Mouse (Mus musculus): Measurements from ENCODE around the gene Cenpm. TPM values are rescaled to one million over a fixed set of nuclear protein-coding genes. Genes with fewer than 3 reads are reported as not detected.

The Cenpm gene
- polyA plus RNA-seq, 2 experiments: 39.4 to 57.7 TPM

DNA sequence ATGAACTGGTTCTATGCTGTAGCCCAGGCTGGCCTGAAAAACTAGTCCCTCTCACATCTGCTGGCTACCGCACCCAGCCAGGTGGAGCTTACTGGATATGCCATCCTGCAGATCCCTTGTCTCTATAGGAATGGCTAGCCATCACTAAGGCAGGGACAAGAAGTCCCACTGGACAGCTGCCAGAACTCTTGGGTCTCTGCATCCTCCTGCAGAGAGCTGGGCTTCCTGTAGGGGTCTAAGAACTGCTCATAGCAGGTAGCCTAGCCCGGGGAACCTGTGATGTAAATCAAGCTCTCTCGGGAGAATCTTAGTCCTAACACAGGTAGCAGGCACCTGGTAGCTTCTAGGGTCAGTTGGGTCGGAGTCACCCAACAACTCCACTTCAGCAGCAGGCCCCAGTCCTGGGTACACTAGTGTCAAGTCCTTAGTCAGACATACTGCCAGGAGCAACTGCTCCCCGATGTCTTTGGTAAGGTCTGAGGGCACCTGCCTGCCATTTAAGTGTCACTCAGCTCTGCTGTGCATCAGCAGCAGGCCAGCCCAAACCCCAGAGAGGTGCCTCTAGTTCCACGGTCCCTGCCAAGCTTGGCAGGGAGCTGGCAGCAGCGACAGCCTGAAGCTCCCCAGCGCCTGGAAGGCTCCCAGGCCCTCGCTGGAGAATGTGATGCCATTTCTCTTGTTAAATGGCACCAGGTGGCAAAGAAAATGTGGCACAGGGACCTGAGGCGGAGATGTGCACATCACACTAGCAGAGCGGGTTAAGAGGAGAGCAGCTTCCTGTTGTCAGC is 12.8 kb downstream of the Cenpm start:
- DNase-seq (ENCODE audit: low spot score) (peak; percentile 47), ATAC-seq (ENCODE audit: low FRiP score, low read depth) (no peak)
- 61% methylated on average over 11 of the region's 11 CpGs for WGBS
- H3K27ac ChIP-seq (replicated peaks; ENCODE audit: low read depth, low read length): no peak overlapping the region
- no peak for TF ChIP-seq POLR2A (IDR thresholded peaks at IDR 0.05; ENCODE audit: borderline replicate concordance, extremely low read depth, insufficient read depth, insufficient read length)
- no peak overlapping the region for H3K9ac ChIP-seq (ENCODE audit: low read depth, low read length, severe bottlenecking)
- H3K4me1 ChIP-seq (ENCODE audit: control insufficient read depth, insufficient read depth, low read length): no peaks in the 10 kb centered on the region
- H3K4me2 ChIP-seq (replicated peaks; ENCODE audit: low read depth, low read length, severe bottlenecking): no peak overlapping the region
- H3K4me3 ChIP-seq (replicated peaks; ENCODE audit: low read length): no peak overlapping the region
- H3K36me3 ChIP-seq (ENCODE audit: control insufficient read depth, insufficient read depth, low read length): no peaks in the 10 kb centered on the region
- H3K9me3 ChIP-seq (ENCODE audit: control insufficient read depth, low read length): no peaks in the 10 kb centered on the region
- no peaks in the 10 kb centered on the region for H3K27me3 ChIP-seq (ENCODE audit: control insufficient read depth, insufficient read depth, low read length)

DNA sequence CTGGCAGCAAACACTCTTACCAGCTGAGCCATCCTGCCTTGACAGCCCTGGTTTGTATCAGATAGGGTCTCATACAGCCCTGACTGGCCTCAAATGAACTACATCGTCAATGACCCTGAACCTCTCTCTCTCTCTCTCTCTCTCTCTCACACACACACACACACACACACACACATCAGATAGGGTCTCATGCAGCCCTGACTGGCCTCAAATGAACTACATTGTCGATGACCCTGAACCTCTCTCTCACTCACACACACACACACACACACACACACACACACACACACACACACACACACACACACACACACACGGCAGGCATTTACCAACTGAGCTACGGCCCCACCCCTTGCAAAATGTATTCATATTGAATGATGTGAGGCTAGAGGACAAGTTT is 13.4 kb downstream of the Cenpm start:
- H3K27ac ChIP-seq (replicated peaks; ENCODE audit: low read depth, low read length): no peak overlapping the region
- 74% methylated on average over 4 of the region's 4 CpGs for WGBS
- TF ChIP-seq POLR2A (IDR thresholded peaks at IDR 0.05; ENCODE audit: borderline replicate concordance, extremely low read depth, insufficient read depth, insufficient read length): no peak
- no peak overlapping the region for H3K4me2 ChIP-seq (replicated peaks; ENCODE audit: low read depth, low read length, severe bottlenecking)
- H3K36me3 ChIP-seq (ENCODE audit: control insufficient read depth, insufficient read depth, low read length): no peaks in the 10 kb centered on the region
- no peak for DNase-seq (ENCODE audit: low spot score)
- no peak for ATAC-seq (ENCODE audit: low FRiP score, low read depth)
- H3K27me3 ChIP-seq (ENCODE audit: control insufficient read depth, insufficient read depth, low read length): no peaks in the 10 kb centered on the region
- no peak overlapping the region for H3K9ac ChIP-seq (ENCODE audit: low read depth, low read length, severe bottlenecking)
- no peaks in the 10 kb centered on the region for H3K9me3 ChIP-seq (ENCODE audit: control insufficient read depth, low read length)
- no peak overlapping the region for H3K4me3 ChIP-seq (replicated peaks; ENCODE audit: low read length)
- H3K4me1 ChIP-seq (ENCODE audit: control insufficient read depth, insufficient read depth, low read length): no peaks in the 10 kb centered on the region

DNA sequence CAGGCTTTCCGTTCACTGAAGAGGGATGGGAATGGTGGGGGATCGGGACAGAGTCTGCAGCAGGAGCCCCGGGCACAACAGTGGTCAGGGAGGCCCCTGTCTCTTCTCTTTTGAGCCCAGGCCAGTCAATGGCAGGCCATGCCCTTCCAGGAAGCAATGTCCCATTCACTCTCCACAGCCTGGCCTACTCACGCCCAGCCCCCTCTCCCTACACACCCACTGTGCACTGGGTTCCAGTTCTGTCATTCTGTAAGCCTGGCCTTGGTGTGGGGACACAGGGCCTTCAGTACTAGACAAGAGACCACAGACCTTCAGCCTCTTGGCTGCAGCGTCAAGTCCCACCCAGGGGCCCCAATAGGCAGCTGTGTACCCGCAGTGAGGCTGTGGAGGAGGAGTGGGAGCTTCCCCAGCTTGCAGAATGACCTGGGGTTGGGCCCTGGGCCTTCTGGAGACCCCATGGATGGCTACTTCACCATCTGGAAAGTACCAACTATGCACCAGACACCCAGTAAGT is 14.4 kb downstream of the Cenpm start:
- H3K27ac ChIP-seq (replicated peaks; ENCODE audit: low read depth, low read length): no peak overlapping the region
- no peaks in the 10 kb centered on the region for H3K4me1 ChIP-seq (ENCODE audit: control insufficient read depth, insufficient read depth, low read length)
- 0 out of 2 replicates have a peak, but pooled peaks cover 2% of the 10 kb centered on the region for H3K27me3 ChIP-seq (ENCODE audit: control insufficient read depth, insufficient read depth, low read length)
- H3K36me3 ChIP-seq (ENCODE audit: control insufficient read depth, insufficient read depth, low read length): no peaks in the 10 kb centered on the region
- H3K4me3 ChIP-seq (replicated peaks; ENCODE audit: low read length): no peak overlapping the region
- H3K9me3 ChIP-seq (ENCODE audit: control insufficient read depth, low read length): no peaks in the 10 kb centered on the region
- DNase-seq (ENCODE audit: low spot score) (no peak), ATAC-seq (ENCODE audit: low FRiP score, low read depth) (no peak)
- TF ChIP-seq POLR2A (IDR thresholded peaks at IDR 0.05; ENCODE audit: borderline replicate concordance, extremely low read depth, insufficient read depth, insufficient read length): no peak
- no peak overlapping the region for H3K4me2 ChIP-seq (replicated peaks; ENCODE audit: low read depth, low read length, severe bottlenecking)
- H3K9ac ChIP-seq (ENCODE audit: low read depth, low read length, severe bottlenecking): no peak overlapping the region
- 78% methylated on average over 6 of the region's 6 CpGs for WGBS

DNA sequence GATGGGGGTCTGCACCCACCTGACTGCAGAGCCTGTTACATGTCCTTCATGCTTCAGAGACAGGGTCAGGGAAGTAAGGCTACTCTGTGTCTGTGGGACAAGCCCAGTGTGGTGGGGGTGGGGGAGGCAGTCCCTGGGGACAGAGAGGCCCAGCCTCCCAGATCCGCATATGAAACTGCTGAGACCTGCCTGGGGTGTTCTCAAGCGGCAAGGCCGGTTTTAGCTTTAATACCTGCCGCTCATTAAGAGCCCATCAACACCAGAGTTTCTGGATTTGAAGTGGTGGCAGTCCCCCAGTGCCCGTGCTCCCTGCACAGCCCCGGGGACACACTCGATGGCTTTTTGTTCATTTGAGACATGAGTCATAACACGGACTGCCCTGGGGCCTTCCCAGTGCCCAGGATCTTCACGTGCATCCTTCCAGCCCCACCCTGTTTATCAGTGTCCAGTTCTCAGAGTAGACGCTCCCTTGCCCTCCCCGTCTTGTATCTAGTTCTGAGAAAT is 15.0 kb downstream of the Cenpm start:
- no peak overlapping the region for H3K27ac ChIP-seq (replicated peaks; ENCODE audit: low read depth, low read length)

DNA sequence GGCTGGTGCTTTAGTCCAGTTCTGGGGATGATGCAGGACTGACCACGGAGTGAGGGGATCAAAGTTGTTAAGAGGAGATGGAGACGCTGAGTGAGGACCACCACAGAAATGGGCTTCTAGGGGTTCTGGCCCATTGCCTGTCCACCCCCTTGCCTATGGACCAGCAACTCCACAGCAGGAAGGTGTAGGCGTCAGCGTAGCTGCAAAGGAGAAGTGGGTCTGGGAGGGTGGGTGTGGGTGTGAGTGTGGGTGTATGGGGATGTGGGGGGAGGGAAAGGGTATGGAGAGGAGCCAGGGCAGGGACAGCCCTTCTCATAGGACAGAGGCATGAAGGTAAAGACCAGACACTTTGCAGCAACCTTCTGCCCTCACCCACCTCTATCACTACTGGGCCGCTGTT is 18.8 kb downstream of the Cenpm start:
- no peak for TF ChIP-seq POLR2A (IDR thresholded peaks at IDR 0.05; ENCODE audit: borderline replicate concordance, extremely low read depth, insufficient read depth, insufficient read length)
- Histone ChIP-seq H3K4me3 (replicated peaks; ENCODE audit: low read length) (no peak overlapping the region), H3K36me3 (ENCODE audit: control insufficient read depth, insufficient read depth, low read length) (no peaks in the 10 kb centered on the region), H3K4me1 (ENCODE audit: control insufficient read depth, insufficient read depth, low read length) (0 out of 2 replicates have a peak, but pooled peaks cover 4% of the 10 kb centered on the region), H3K9me3 (ENCODE audit: control insufficient read depth, low read length) (no peaks in the 10 kb centered on the region), H3K4me2 (replicated peaks; ENCODE audit: low read depth, low read length, severe bottlenecking) (no peak overlapping the region), H3K9ac (ENCODE audit: low read depth, low read length, severe bottlenecking) (no peak overlapping the region), H3K27me3 (ENCODE audit: control insufficient read depth, insufficient read depth, low read length) (peaks cover 22% of the 10 kb centered on the region; the same call in 1 of the 2 replicates), H3K27ac (replicated peaks; ENCODE audit: low read depth, low read length) (no peak overlapping the region)
- DNase-seq (ENCODE audit: low spot score): no peak
- ATAC-seq (ENCODE audit: low FRiP score, low read depth): no peak
- WGBS: 78% methylated on average over 5 of the region's 5 CpGs

More for the DNA sequence above, 15.0 kb downstream of the Cenpm start:
- Histone ChIP-seq H3K36me3 (ENCODE audit: control insufficient read depth, insufficient read depth, low read length) (no peaks in the 10 kb centered on the region), H3K4me1 (ENCODE audit: control insufficient read depth, insufficient read depth, low read length) (no peaks in the 10 kb centered on the region), H3K9me3 (ENCODE audit: control insufficient read depth, low read length) (no peaks in the 10 kb centered on the region), H3K4me3 (replicated peaks; ENCODE audit: low read length) (no peak overlapping the region), H3K9ac (ENCODE audit: low read depth, low read length, severe bottlenecking) (no peak overlapping the region), H3K4me2 (replicated peaks; ENCODE audit: low read depth, low read length, severe bottlenecking) (no peak overlapping the region), H3K27me3 (ENCODE audit: control insufficient read depth, insufficient read depth, low read length) (peaks cover 8% of the 10 kb centered on the region; the same call in 1 of the 2 replicates)
- TF ChIP-seq POLR2A (IDR thresholded peaks at IDR 0.05; ENCODE audit: borderline replicate concordance, extremely low read depth, insufficient read depth, insufficient read length): no peak
- ATAC-seq (ENCODE audit: low FRiP score, low read depth) (no peak), DNase-seq (ENCODE audit: low spot score) (no peak)
- WGBS: 34% methylated on average over 11 of the region's 11 CpGs

All from limb, embryonic 14.5 days (tissue).